Mouse (Mus musculus) kidney, adult 2 months (tissue): ENCODE results near the gene Tor1a. TPM values are rescaled to one million over a fixed set of nuclear protein-coding genes. Genes with fewer than 3 reads are reported as not detected.
A peak's percentile ranks its signal among the peaks of the same experiment; 100 is the strongest.

Source experiments
- DNase-seq: peaks from one replicate; pipeline ENCODE4 v3.0.0; 2021
- H3K27ac ChIP-seq: fragments of 200-500 bp; 2 replicates; pipeline ENCODE4 v1.5.1; 2012; ENCODE audit warnings: low read depth, low read length, control low read depth, inconsistent platforms; ENCODE audit not compliant: insufficient read depth
- H3K27me3 ChIP-seq: fragments of 200-500 bp; replicated peaks from 2 replicates; pipeline ENCODE4 v1.6.1; 2012; ENCODE audit warnings: mild to moderate bottlenecking, moderate library complexity, low read length, inconsistent platforms; ENCODE audit not compliant: control insufficient read depth, insufficient read depth
- H3K36me3 ChIP-seq: fragments of 200-500 bp; 2 replicates; pipeline ENCODE4 v1.6.1; 2012; ENCODE audit warnings: mild to moderate bottlenecking, moderate library complexity, low read length, inconsistent platforms; ENCODE audit not compliant: control insufficient read depth, insufficient read depth
- H3K4me1 ChIP-seq: fragments of 200-500 bp; 2 replicates; pipeline ENCODE4 v1.6.1; 2011; ENCODE audit warnings: low read length; ENCODE audit not compliant: control insufficient read depth, insufficient read depth
- H3K4me3 ChIP-seq: fragments of 200-500 bp; 2 replicates; pipeline ENCODE4 v1.5.1; 2011; ENCODE audit warnings: mild to moderate bottlenecking, low read depth, low read length, control low read depth; ENCODE audit not compliant: insufficient read depth
- CTCF ChIP-seq: fragments of 200-500 bp; conservative IDR thresholded peaks from 2 replicates; pipeline ENCODE4 v1.5.1; 2011; ENCODE audit warnings: low read depth, mild to moderate bottlenecking, control low read depth, low read length, moderate library complexity, mixed read lengths; ENCODE audit not compliant: insufficient read depth, insufficient read length
- POLR2A ChIP-seq: fragments of 200-500 bp; IDR thresholded peaks from one replicate; pipeline ENCODE4 v1.6.1; 2011; ENCODE audit warnings: low read depth, low read length, control low read depth
- WGBS: fragments of 180-500 bp; shearing (Covaris S2); methylation state at CpG from one replicate; pipeline ENCODE4 v1.1.7; 2018; 5-methylcytosine and 5-hydroxymethylcytosine counted together
- polyA plus RNA-seq: library from polyadenylated mRNA; depleted of rRNA; stranded (reverse); fragments of >200 nt; gene quantifications from 2 replicates; pipeline ENCODE4 v1.2.3, GENCODE M21; 2012

The Tor1a gene
- polyA plus RNA-seq, 1 experiment: 40.8 TPM

DNA sequence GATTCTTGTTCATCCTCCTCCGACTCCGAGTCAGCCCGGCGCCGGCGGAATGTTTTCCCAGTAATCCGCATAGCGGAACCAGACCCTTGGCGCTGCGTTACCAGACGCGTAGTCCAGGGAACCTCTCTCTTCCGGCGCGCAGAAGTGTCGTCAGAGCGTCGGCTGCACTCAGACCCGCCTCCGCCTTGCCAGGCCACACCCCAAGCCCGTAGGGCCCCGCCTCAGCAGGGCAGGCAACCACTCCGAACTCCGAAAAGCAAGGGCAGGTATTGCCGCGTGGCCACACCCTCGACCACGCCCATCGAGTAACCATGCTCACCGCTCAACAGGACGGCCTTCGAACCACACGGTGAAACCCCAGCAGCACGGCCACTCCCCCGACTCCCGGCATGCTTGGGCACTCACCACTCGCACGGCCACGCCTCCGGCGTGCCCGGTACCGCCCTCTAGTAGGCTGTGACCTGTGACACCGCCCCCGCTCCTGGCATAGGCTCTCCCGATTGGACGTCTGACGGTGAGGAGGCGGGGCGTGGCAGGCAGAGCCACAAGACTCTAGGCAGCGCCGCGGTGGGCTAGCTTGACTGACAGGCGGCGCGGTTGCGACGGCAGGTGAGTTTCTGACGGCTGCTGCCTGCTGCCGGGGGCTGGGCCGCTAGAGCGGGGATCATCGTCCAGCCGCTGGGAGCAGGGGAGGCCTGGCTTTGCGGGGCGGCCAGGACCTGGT is 14.2 kb upstream of the Tor1a start, which contains the start of the genes BC005624 and Usp20:
BC005624 (minus strand) TSS at position 412 of the 724 bp plus-strand sequence.
Usp20 (plus strand) TSS at position 490 of the 724 bp plus-strand sequence.
- peak within 1 kb of the TSS; percentile 77 for H3K4me3 ChIP-seq
- H3K36me3 ChIP-seq: no peaks in the 10 kb centered on the region
- no peak within 1 kb of the TSS; the same call in 1 of the 2 replicates for H3K27ac ChIP-seq
- H3K4me1 ChIP-seq: peaks cover 9% of the 10 kb centered on the region
- under 1% methylated on average over 66 of the region's 66 CpGs for WGBS
- no peak for TF ChIP-seq CTCF
- peak; percentile 79 for TF ChIP-seq POLR2A
- DNase-seq: peak; percentile 100
- H3K27me3 ChIP-seq: no peaks in the 10 kb centered on the region

- Histone ChIP-seq H3K27me3 (no peaks in the 10 kb centered on the region), H3K4me1 (peaks cover 9% of the 10 kb centered on the region; the same call in 1 of the 2 replicates), H3K4me3 (peak overlapping the region; percentile 88), H3K27ac (no peak overlapping the region), H3K36me3 (no peaks in the 10 kb centered on the region)
- no peak for DNase-seq
- TF ChIP-seq CTCF (no peak), POLR2A (no peak)
- WGBS: 4% methylated on average over 16 of the region's 16 CpGs
Measured at GRCm38 (mm10) chr2:30966826-30967225, 907 bp downstream of the Tor1a start.

- Histone ChIP-seq H3K27me3 (no peaks in the 10 kb centered on the region), H3K4me3 (no peak overlapping the region), H3K36me3 (no peaks in the 10 kb centered on the region), H3K27ac (no peak overlapping the region), H3K4me1 (peaks cover 9% of the 10 kb centered on the region; the same call in 1 of the 2 replicates)
- 87% methylated on average over 8 of the region's 8 CpGs for WGBS
- DNase-seq: no peak
- TF ChIP-seq CTCF: no peak
- TF ChIP-seq POLR2A: no peak
Measured at GRCm38 (mm10) chr2:30965627-30966026, 2.1 kb downstream of the Tor1a start.

DNA sequence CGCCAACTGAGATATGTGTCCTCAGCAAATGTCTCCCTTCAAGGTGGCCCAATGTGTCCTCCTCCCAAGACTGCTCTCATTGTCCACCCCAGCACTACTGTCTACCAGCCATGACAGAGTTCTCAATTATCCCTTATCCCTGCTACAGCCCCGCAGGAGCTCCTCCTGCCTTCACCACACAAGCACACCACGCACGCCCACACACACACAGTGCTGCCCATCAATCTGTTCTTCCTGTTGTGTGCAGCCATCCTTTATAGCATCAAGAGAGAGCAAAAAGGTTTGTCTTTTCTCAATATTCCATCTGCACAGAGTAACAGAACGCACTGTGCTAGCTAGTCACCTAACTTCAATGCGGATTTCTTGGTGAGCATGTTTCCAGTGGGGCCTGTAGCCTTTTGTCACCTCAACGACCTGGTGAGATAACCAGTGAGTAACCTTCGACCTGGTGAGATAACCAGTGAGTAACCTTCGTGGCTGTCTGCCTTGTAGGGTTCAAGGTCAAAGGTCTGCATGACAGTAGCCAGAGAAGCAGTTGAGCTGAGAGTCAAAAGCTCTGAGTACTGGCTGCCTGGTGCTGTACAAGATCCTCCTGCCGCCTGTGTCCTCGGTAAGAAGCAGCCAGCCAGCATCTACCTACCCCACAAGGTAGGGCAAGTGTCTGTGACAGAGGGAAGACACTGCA is 5.0 kb downstream of the Tor1a start:
- TF ChIP-seq POLR2A (no peak), CTCF (no peak)
- 79% methylated on average over 11 of the region's 11 CpGs for WGBS
- H3K4me3 ChIP-seq: no peak overlapping the region
- H3K27ac ChIP-seq: no peak overlapping the region
- no peaks in the 10 kb centered on the region; the same call in 1 of the 2 replicates for H3K36me3 ChIP-seq
- H3K4me1 ChIP-seq: peaks cover 11% of the 10 kb centered on the region; the same call in 1 of the 2 replicates
- no peak for DNase-seq
- no peaks in the 10 kb centered on the region for H3K27me3 ChIP-seq

GRCm38 (mm10) chr2:30959856-30960255 is 7.9 kb downstream of the Tor1a start:
- H3K4me3 ChIP-seq: no peak overlapping the region
- no peaks in the 10 kb centered on the region; the same call in 1 of the 2 replicates for H3K36me3 ChIP-seq
- no peaks in the 10 kb centered on the region for H3K27me3 ChIP-seq
- DNase-seq: no peak
- TF ChIP-seq CTCF: no peak
- no peak for TF ChIP-seq POLR2A
- WGBS: 49% methylated on average over 5 of the region's 5 CpGs
- H3K4me1 ChIP-seq: peaks cover 4% of the 10 kb centered on the region; the same call in 1 of the 2 replicates
- H3K27ac ChIP-seq: no peak overlapping the region

DNA sequence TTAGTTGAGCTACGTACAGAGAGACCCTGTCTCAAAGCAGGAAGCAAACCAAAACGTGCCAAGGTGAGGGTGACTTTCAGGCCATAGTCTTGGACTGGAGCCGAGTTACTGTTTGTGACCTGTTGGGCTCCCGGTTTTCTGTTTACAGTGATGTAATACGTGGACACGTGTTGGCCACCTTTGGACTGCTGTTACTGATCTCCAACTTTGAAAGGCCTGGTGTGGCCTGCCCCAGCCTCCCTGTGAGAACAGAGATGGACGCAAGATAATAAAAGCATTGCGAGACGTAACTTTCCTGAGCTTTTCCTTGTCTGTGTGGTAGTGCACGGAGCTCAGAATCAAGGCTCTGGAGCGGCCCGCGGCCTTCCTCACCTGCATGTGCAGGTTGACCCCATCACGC is 9.0 kb downstream of the Tor1a start:
- H3K27ac ChIP-seq: peak overlapping the region; percentile 62
- H3K4me1 ChIP-seq: peaks cover 14% of the 10 kb centered on the region
- 67% methylated on average over 14 of the region's 14 CpGs for WGBS
- TF ChIP-seq POLR2A (no peak), CTCF (no peak; the same call in 1 of the 2 replicates)
- peak; percentile 89 for DNase-seq
- no peak overlapping the region for H3K4me3 ChIP-seq
- no peaks in the 10 kb centered on the region for H3K27me3 ChIP-seq
- H3K36me3 ChIP-seq: no peaks in the 10 kb centered on the region; the same call in 1 of the 2 replicates

DNA sequence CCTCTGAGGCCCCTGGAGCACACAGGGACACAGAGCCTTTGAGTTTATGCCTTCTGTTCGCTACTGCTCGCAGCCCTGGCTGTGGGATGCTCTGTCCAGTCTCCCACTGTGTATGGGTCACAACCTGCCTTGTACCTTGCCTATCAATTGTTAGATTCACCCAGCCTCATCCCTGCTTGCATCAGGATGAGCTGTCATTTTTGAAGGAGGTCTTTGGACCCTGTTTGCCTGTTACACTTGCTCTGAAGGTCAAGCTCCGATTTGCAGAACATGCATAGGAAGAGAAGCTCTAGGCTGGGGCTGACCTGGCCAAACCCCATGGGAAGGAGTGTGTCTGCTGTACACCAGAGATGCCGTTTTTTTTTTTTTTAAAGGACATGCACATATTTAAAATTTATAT is 10.2 kb downstream of the Tor1a start:
- H3K4me1 ChIP-seq: peaks cover 15% of the 10 kb centered on the region
- H3K27ac ChIP-seq: no peak overlapping the region
- no peaks in the 10 kb centered on the region; the same call in 1 of the 2 replicates for H3K36me3 ChIP-seq
- H3K27me3 ChIP-seq: no peaks in the 10 kb centered on the region
- DNase-seq: no peak
- no peak overlapping the region for H3K4me3 ChIP-seq
- TF ChIP-seq CTCF (no peak), POLR2A (no peak)
- 70% methylated on average over 4 of the region's 4 CpGs for WGBS
